Mouse (Mus musculus) E14TG2a.4 (cell line): Measurements from ENCODE around the gene Fam107a.
"Not testable (repeated sequence)": the region's sequence is repeated elsewhere in the genome, so short reads cannot be mapped to it uniquely, and the experiment has no call there.

Source experiments
- H3K27me3 ChIP-seq: 2 replicates; pipeline ENCODE4 v1.6.1; 2014; ENCODE audit warnings: low read length, control low read depth; ENCODE audit not compliant: insufficient read depth
- H3K36me3 ChIP-seq: 2 replicates; pipeline ENCODE4 v1.6.1; 2014; ENCODE audit warnings: low read length, control low read depth; ENCODE audit not compliant: insufficient read depth
- H3K4me1 ChIP-seq: replicated peaks from 2 replicates; pipeline ENCODE4 v1.6.1; 2014; ENCODE audit warnings: low read depth, low read length, control low read depth
- H3K4me3 ChIP-seq: replicated peaks from 2 replicates; pipeline ENCODE4 v1.5.1; 2014; ENCODE audit warnings: mild to moderate bottlenecking, low read length
- H3K9me3 ChIP-seq: 2 replicates; pipeline ENCODE4 v1.6.1; 2014; ENCODE audit warnings: low read length, control low read depth
- CTCF ChIP-seq: conservative IDR thresholded peaks from 2 replicates; pipeline ENCODE4 v1.5.1; 2014; ENCODE audit warnings: low read length
- NANOG ChIP-seq: IDR thresholded peaks from 2 replicates; pipeline ENCODE4 v1.6.1; 2014; ENCODE audit warnings: borderline replicate concordance, low read length, mixed read lengths
- POU5F1 ChIP-seq: IDR thresholded peaks from 2 replicates; pipeline ENCODE4 v1.6.1; 2014; ENCODE audit warnings: low read length, borderline replicate concordance

The Fam107a gene

DNA sequence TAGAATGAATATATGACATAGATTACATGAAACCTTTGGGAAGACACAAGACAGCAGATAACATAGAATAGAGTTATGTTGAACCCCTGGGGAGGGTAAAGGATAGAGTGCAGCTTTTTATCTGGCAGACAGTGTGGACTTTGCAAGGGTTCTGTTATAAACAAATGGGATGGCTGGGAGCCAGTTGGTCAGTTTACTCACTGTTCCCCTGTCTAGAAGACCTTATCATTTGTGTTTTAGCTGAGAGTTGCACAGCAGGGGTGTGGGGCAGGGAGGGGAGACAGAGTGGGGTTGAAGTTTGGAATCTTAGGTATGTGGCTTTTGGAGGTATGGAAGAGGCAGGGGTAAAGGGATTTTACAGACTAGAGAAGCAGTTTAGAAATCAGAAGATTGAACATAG lies 34.0 kb downstream of the Fam107a start:
- no peaks in the 10 kb centered on the region for H3K27me3 ChIP-seq

DNA sequence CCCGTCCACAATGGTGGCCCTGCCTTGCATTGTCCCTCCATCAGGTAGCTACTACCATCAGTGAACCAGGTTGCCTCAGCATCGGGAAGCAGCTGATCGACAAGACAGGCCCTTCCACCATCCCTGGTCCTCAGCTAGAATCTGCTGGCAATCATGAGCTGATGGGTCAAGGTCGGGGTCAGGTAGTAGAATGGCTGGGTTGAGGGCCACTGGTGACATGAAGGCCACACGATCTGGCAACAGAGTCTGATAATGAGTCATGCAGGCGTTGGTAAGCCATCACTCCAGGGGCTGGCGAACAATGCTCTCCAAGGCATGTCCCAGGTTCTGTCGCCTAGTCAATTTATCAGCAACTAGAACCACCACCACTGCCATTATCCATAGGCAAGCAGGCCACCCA lies 46.5 kb downstream of the Fam107a start:
- H3K9me3 ChIP-seq, H3K4me3 ChIP-seq, H3K36me3 ChIP-seq, H3K4me1 ChIP-seq, H3K27me3 ChIP-seq: not testable (repeated sequence)

More for the DNA sequence above, 34.0 kb downstream of the Fam107a start:
- Histone ChIP-seq H3K4me1 (peaks cover 7% of the 10 kb centered on the region), H3K36me3 (no peaks in the 10 kb centered on the region), H3K9me3 (peaks cover 30% of the 10 kb centered on the region), H3K4me3 (no peak overlapping the region)
- TF ChIP-seq NANOG (no peak), CTCF (no peak)

DNA sequence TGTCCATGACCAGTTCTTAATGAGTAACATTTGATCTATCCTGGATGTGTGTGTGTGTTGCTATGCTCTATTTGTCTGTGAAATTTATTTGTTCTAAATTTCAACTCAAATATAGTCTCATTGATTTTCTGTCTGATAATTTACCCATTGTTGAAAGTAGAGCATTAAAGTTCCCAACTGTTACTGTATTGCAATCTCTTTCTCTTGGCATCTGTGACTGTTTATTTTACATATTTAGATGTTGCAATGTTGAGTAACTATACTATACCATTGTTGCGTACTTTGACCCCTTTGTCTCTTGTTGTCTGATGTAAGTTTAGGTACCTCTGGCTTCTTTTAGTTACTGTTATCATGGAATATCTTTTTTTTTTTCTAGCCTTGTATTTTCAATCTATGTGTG lies 53.4 kb downstream of the Fam107a start:
- H3K36me3 ChIP-seq, result no peaks in the 10 kb centered on the region
- no peaks in the 10 kb centered on the region for H3K4me1 ChIP-seq
- H3K4me3 ChIP-seq, result no peak overlapping the region
- no peak for TF ChIP-seq POU5F1
- no peak for TF ChIP-seq NANOG
- TF ChIP-seq CTCF, result no peak
- H3K9me3 ChIP-seq, result peaks cover 8% of the 10 kb centered on the region
- no peaks in the 10 kb centered on the region for H3K27me3 ChIP-seq

DNA sequence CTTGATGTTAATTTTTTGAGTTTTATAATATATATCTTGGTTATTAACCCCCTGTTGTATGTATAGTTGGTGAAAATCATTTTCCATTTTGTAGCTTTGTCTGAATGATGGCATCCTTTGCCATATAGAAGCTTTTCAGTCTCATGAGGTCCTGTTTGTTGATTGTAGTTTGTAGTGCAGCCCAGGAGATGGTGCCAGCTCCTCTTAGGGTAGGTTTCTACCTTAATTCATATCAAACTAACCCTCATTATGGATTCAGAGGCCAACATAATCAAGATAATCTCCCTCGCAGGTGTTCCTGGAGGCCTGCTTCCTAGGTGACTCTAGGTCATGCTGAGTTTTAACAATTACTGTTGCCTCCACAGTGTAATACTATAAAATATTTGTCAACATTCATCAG lies 55.6 kb downstream of the Fam107a start:
- TF ChIP-seq POU5F1 (no peak), NANOG (no peak), CTCF (no peak)
- Histone ChIP-seq H3K4me3 (no peak overlapping the region), H3K36me3 (no peaks in the 10 kb centered on the region), H3K9me3 (peaks cover 3% of the 10 kb centered on the region; the same call in 1 of the 2 replicates), H3K27me3 (peaks cover 9% of the 10 kb centered on the region; the same call in 1 of the 2 replicates), H3K4me1 (no peaks in the 10 kb centered on the region)

DNA sequence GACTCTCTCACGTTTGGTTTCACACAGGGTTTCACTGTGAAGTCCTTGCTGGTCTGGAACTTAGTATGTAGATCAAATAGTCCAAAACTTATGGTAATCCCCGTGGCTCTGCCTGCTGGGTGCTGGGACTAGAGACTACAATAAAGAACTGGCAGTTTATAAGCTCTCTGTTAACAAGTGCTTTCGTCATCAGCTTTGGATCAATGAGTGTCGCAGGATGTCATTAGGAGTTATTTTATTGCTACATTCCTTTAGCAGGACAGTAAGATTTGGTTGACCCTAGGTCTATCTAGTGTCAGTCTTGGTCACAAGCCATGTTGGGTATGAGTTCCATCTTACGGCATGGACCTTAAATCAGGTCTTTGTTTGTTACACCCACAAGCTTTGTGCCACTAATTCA lies 57.6 kb downstream of the Fam107a start:
- Histone ChIP-seq H3K9me3 (no peaks in the 10 kb centered on the region), H3K4me1 (no peaks in the 10 kb centered on the region), H3K27me3 (peaks cover 9% of the 10 kb centered on the region; the same call in 1 of the 2 replicates), H3K4me3 (no peak overlapping the region), H3K36me3 (no peaks in the 10 kb centered on the region)
- TF ChIP-seq NANOG, result no peak
- no peak for TF ChIP-seq POU5F1
- no peak for TF ChIP-seq CTCF

DNA sequence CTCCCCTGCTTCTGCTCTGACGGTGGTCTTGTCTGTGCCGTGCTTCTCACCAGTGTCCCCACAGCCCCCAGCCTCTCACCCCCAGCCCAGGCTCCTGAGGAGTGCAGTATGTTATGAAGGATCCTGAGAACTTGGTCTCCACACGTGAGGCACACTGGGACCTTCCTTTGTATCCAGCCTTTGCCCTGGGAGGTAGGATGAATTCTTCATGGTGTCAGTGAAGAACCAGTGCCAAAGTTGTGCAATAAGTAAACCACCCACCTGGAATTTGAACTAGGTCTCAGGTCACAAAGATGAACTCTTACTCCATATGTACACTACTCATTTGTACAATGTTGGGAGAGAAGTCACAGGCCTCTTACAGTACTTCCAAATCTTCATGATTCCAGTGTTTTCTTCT lies 58.7 kb downstream of the Fam107a start, which contains the start of gene Acox2:
Gene Acox2 (minus strand): TSS at position 188 of the 400 bp plus-strand sequence.
- H3K9me3 ChIP-seq, result no peaks in the 10 kb centered on the region
- no peak for TF ChIP-seq POU5F1
- TF ChIP-seq CTCF, result no peak
- no peak for TF ChIP-seq NANOG
- no peak within 1 kb of the TSS for H3K4me3 ChIP-seq
- no peaks in the 10 kb centered on the region for H3K4me1 ChIP-seq
- H3K36me3 ChIP-seq, result no peaks in the 10 kb centered on the region
- H3K27me3 ChIP-seq, result peaks cover 9% of the 10 kb centered on the region; the same call in 1 of the 2 replicates

DNA sequence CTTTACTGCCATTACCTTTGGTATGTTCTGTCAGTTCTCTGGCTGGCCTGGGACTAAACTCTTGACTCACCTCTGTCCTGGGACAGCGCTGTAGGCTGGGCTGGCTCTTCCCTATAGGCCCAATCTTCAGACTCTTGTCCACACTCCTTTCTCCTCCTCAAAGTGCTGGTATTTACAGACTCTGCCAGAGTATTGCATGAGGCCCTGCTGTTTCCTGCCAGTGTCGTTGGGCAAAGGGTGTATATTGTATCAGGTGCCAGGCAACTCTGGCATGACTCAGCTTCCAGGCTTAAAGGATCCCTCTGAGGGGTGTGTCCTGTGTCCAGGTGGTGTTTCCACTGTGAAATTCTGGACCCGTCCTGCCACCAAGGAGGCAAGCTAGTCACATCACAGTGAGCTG lies 59.1 kb downstream of the Fam107a start:
- H3K27me3 ChIP-seq, result peaks cover 9% of the 10 kb centered on the region; the same call in 1 of the 2 replicates
- no peak overlapping the region for H3K4me3 ChIP-seq
- no peaks in the 10 kb centered on the region for H3K36me3 ChIP-seq
- no peaks in the 10 kb centered on the region for H3K9me3 ChIP-seq
- TF ChIP-seq NANOG (no peak), POU5F1 (no peak), CTCF (no peak)
- H3K4me1 ChIP-seq, result no peaks in the 10 kb centered on the region

DNA sequence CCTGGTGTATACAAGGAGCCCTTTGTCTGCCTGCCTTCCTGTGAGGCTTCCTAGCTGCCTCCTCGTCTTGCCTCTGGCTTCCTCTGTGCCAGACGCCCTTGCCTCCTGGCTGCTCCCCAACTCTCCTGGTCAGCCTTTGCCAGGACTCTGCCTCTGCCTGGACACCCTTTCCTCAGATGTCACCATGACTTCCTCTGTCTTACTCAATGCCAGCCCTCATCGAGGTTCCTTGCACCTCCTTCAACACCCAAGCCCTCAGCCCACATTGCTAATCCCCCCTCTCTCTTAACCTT lies 59.5 kb downstream of the Fam107a start:
- H3K9me3 ChIP-seq, result no peaks in the 10 kb centered on the region
- H3K36me3 ChIP-seq, result no peaks in the 10 kb centered on the region
- no peak overlapping the region for H3K4me3 ChIP-seq
- peaks cover 9% of the 10 kb centered on the region; the same call in 1 of the 2 replicates for H3K27me3 ChIP-seq
- no peaks in the 10 kb centered on the region for H3K4me1 ChIP-seq
- no peak for TF ChIP-seq POU5F1
- no peak for TF ChIP-seq CTCF
- no peak for TF ChIP-seq NANOG

DNA sequence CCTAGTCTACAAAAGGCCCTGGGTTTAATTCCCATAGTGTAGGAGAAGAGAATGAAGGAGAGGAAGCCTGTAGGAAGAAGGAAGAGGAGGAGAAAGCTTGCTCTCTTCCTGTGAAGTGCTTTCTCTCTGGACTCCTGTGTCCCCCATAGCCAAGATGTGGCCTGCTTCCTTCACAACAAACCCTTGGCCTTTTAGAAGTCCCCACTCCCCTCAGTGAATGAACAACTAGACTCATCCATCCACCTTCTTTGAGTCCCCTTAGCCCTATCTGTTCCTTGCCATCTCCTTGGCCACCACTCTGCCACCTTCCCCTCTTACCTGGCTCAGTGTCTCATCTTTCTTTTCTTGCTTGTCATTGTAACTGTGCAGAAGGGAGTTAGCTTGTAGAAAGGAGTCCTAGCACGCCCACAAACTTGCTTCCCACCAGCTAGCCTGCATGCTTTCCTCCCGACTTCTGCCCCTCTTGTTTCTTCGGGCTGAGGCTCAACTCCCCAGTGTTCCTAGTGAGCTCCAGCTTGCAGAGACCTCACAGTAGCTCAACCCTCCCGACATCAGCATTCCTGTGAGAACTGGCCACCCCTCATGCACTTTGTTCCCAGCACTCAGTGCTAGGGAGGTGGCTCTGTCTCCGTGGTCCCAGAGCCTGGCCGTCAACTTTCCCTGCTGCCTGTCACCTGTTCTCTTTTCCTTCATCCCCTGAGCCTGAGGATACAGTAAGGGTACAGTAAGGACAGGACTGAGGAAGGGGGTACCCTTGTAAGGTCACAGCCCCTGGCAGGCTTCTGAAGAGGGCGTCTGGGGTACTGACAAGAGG lies 60.1 kb downstream of the Fam107a start:
- peaks cover 9% of the 10 kb centered on the region; the same call in 1 of the 2 replicates for H3K27me3 ChIP-seq
- no peak overlapping the region for H3K4me3 ChIP-seq
- no peaks in the 10 kb centered on the region for H3K36me3 ChIP-seq
- H3K9me3 ChIP-seq, result no peaks in the 10 kb centered on the region
- TF ChIP-seq CTCF, result no peak
- no peak for TF ChIP-seq POU5F1
- TF ChIP-seq NANOG, result no peak
- no peaks in the 10 kb centered on the region for H3K4me1 ChIP-seq
